Mouse (Mus musculus) thymus, postnatal 0 days (tissue): Measurements from ENCODE around the gene Cdh16. TPM values are rescaled to one million over a fixed set of nuclear protein-coding genes. Genes with fewer than 3 reads are reported as not detected.

Experiments
- DNase-seq: peaks from one replicate; pipeline ENCODE4 v3.0.0-alpha.2; 2015; ENCODE audit warnings: low spot score
- polyA plus RNA-seq: library from polyadenylated mRNA; unstranded; fragments of >200 nt; fragmentation: Nextera tagmentation; extraction: Ambion mirVana; gene quantifications from 2 replicates; pipeline ENCODE4 v1.2.1, GENCODE M21; 2015

Gene Cdh16
- polyA plus RNA-seq, 1 experiment from 2014 or later, result 0.17 TPM

- DNase-seq, result no peak
These were observed 11.1 kb downstream of the Cdh16 start for GRCm38 (mm10) chr8:104613119-104613518.

GRCm38 (mm10) chr8:104611613-104612012 is 12.6 kb downstream of the Cdh16 start:
- no peak for DNase-seq

GRCm38 (mm10) chr8:104610185-104610766 is 13.9 kb downstream of the Cdh16 start:
- DNase-seq, result no peak

- DNase-seq, result no peak
These were observed 15.0 kb downstream of the Cdh16 start for GRCm38 (mm10) chr8:104609222-104609621.

GRCm38 (mm10) chr8:104607944-104608343 is 16.3 kb downstream of the Cdh16 start:
- DNase-seq, result no peak

GRCm38 (mm10) chr8:104606329-104606728 is 17.9 kb downstream of the Cdh16 start:
- no peak for DNase-seq

GRCm38 (mm10) chr8:104603245-104603593 is 21.0 kb downstream of the Cdh16 start:
- no peak for DNase-seq

- peak; percentile 84 for DNase-seq
These were observed 21.5 kb downstream of the Cdh16 start for GRCm38 (mm10) chr8:104602468-104603244.

- no peak for DNase-seq
These were observed 22.2 kb downstream of the Cdh16 start for GRCm38 (mm10) chr8:104601941-104602371.

- no peak for DNase-seq
These were observed 22.8 kb downstream of the Cdh16 start for GRCm38 (mm10) chr8:104601386-104601785.

- no peak for DNase-seq
These were observed 25.7 kb downstream of the Cdh16 start for GRCm38 (mm10) chr8:104598496-104598895.

GRCm38 (mm10) chr8:104597656-104598055 is 26.5 kb downstream of the Cdh16 start:
- no peak for DNase-seq

- DNase-seq, result no peak
These were observed 28.2 kb downstream of the Cdh16 start for GRCm38 (mm10) chr8:104595773-104596536.

GRCm38 (mm10) chr8:104594611-104595362 is 29.4 kb downstream of the Cdh16 start:
- no peak for DNase-seq

GRCm38 (mm10) chr8:104593536-104594325 is 30.5 kb downstream of the Cdh16 start:
- DNase-seq, result no peak

GRCm38 (mm10) chr8:104592566-104592965 is 31.6 kb downstream of the Cdh16 start:
- no peak for DNase-seq

- no peak for DNase-seq
These were observed 32.3 kb downstream of the Cdh16 start for GRCm38 (mm10) chr8:104591856-104592255.

- DNase-seq, result peak; percentile 94
These were observed 32.9 kb downstream of the Cdh16 start, which contains the start of gene Pdp2 for GRCm38 (mm10) chr8:104591133-104591834. TSS of gene Pdp2 (plus strand) at chr8:104591451.

GRCm38 (mm10) chr8:104590284-104590683 is 33.9 kb downstream of the Cdh16 start:
- DNase-seq, result no peak

- DNase-seq, result no peak
These were observed 39.7 kb downstream of the Cdh16 start for GRCm38 (mm10) chr8:104584522-104584921.
